Mouse (Mus musculus) midbrain, embryonic 13.5 days (tissue): ENCODE data around the gene Prdm5. TPM values are rescaled to one million over a fixed set of nuclear protein-coding genes. Genes with fewer than 3 reads are reported as not detected.

Experiments
- ATAC-seq: fragments of 200-750 bp; cut with Nextera tagmentation; 2 replicates; pipeline ENCODE4 v1.8.0; 2017; ENCODE audit warnings: mild to moderate bottlenecking, moderate TSS enrichment, moderate library complexity
- H3K27ac ChIP-seq: fragments of 300-500 bp; sonication (generic); 2 replicates; pipeline ENCODE4 v1.5.1; 2015; ENCODE audit warnings: inconsistent platforms, mild to moderate bottlenecking, moderate library complexity
- H3K27me3 ChIP-seq: fragments of 300-500 bp; sonication (generic); 2 replicates; pipeline ENCODE4 v1.6.1; 2015; ENCODE audit warnings: mild to moderate bottlenecking, inconsistent platforms
- H3K36me3 ChIP-seq: fragments of 300-500 bp; sonication (generic); 2 replicates; pipeline ENCODE4 v1.6.1; 2015; ENCODE audit warnings: mild to moderate bottlenecking, inconsistent platforms
- H3K4me1 ChIP-seq: fragments of 300-500 bp; sonication (generic); replicated peaks from 2 replicates; pipeline ENCODE4 v1.6.1; 2015; ENCODE audit warnings: inconsistent platforms
- H3K4me2 ChIP-seq: fragments of 300-500 bp; sonication (generic); replicated peaks from 2 replicates; pipeline ENCODE4 v1.6.1; 2015; ENCODE audit warnings: moderate library complexity, mild to moderate bottlenecking, inconsistent platforms
- H3K4me3 ChIP-seq: fragments of 300-500 bp; sonication (generic); replicated peaks from 2 replicates; pipeline ENCODE4 v1.5.1; 2015; ENCODE audit warnings: mild to moderate bottlenecking, inconsistent platforms
- H3K9ac ChIP-seq: fragments of 300-500 bp; sonication (generic); replicated peaks from 2 replicates; pipeline ENCODE4 v1.6.1; 2015; ENCODE audit warnings: mild to moderate bottlenecking, inconsistent platforms
- H3K9me3 ChIP-seq: fragments of 300-500 bp; sonication (generic); 2 replicates; pipeline ENCODE4 v1.6.1; 2016; ENCODE audit warnings: mild to moderate bottlenecking, inconsistent platforms
- WGBS: fragments of 180-500 bp; shearing (Covaris S2); methylation state at CpG from one replicate; pipeline ENCODE4 v1.1.7; 2015; 5-methylcytosine and 5-hydroxymethylcytosine counted together
- polyA plus RNA-seq: library from polyadenylated mRNA; unstranded; fragments of >200 nt; fragmentation: Nextera tagmentation; extraction: Ambion mirVana; gene quantifications from 2 replicates; pipeline ENCODE4 v1.2.1, GENCODE M21; 2015

The Prdm5 gene
- polyA plus RNA-seq, 1 experiment from 2014 or later: 6.8 TPM

- peaks cover 9% of the 10 kb centered on the region for H3K36me3 ChIP-seq
- H3K9me3 ChIP-seq: peaks cover 11% of the 10 kb centered on the region; the same call in 1 of the 2 replicates
- ATAC-seq: no peak
- H3K4me1 ChIP-seq: no peaks in the 10 kb centered on the region
- H3K4me3 ChIP-seq: no peak overlapping the region
- H3K9ac ChIP-seq: no peak overlapping the region
- H3K27me3 ChIP-seq: no peaks in the 10 kb centered on the region
- H3K27ac ChIP-seq: no peak overlapping the region
- no peak overlapping the region for H3K4me2 ChIP-seq
- WGBS: 92% methylated on average over 4 of the region's 4 CpGs
These were observed 55.2 kb downstream of the Prdm5 start for GRCm38 (mm10) chr6:65834013-65834412.

- Histone ChIP-seq H3K4me3 (no peak overlapping the region), H3K4me2 (no peak overlapping the region), H3K27me3 (no peaks in the 10 kb centered on the region), H3K4me1 (no peaks in the 10 kb centered on the region), H3K36me3 (no peaks in the 10 kb centered on the region), H3K9me3 (no peaks in the 10 kb centered on the region), H3K9ac (no peak overlapping the region), H3K27ac (no peak overlapping the region)
- ATAC-seq: no peak
- WGBS: 92% methylated on average over 4 of the region's 4 CpGs
These were observed 63.8 kb downstream of the Prdm5 start for GRCm38 (mm10) chr6:65842579-65842978.

GRCm38 (mm10) chr6:65849127-65849526, 70.3 kb downstream of the Prdm5 start:
- no peak overlapping the region for H3K4me3 ChIP-seq
- 67% methylated on average over 4 of the region's 4 CpGs for WGBS
- H3K4me1 ChIP-seq: no peaks in the 10 kb centered on the region
- H3K27ac ChIP-seq: no peak overlapping the region
- no peaks in the 10 kb centered on the region for H3K36me3 ChIP-seq
- ATAC-seq: 0 out of 2 replicates have a peak, but pooled peaks have one; percentile 30
- no peaks in the 10 kb centered on the region for H3K27me3 ChIP-seq
- H3K4me2 ChIP-seq: no peak overlapping the region
- no peak overlapping the region for H3K9ac ChIP-seq
- no peaks in the 10 kb centered on the region for H3K9me3 ChIP-seq

GRCm38 (mm10) chr6:65849687-65850086, 70.9 kb downstream of the Prdm5 start:
- no peak overlapping the region for H3K9ac ChIP-seq
- H3K9me3 ChIP-seq: no peaks in the 10 kb centered on the region
- no peak overlapping the region for H3K4me3 ChIP-seq
- no peak for ATAC-seq
- H3K4me2 ChIP-seq: no peak overlapping the region
- no peaks in the 10 kb centered on the region for H3K36me3 ChIP-seq
- 79% methylated on average over 3 of the region's 3 CpGs for WGBS
- no peaks in the 10 kb centered on the region for H3K27me3 ChIP-seq
- H3K27ac ChIP-seq: no peak overlapping the region
- H3K4me1 ChIP-seq: no peaks in the 10 kb centered on the region; the same call in 1 of the 2 replicates

- no peak overlapping the region for H3K9ac ChIP-seq
- no peaks in the 10 kb centered on the region for H3K9me3 ChIP-seq
- no peak for ATAC-seq
- H3K27me3 ChIP-seq: no peaks in the 10 kb centered on the region
- no peaks in the 10 kb centered on the region for H3K36me3 ChIP-seq
- no peak overlapping the region for H3K4me2 ChIP-seq
- H3K4me3 ChIP-seq: no peak overlapping the region
- no peak overlapping the region for H3K27ac ChIP-seq
- no peaks in the 10 kb centered on the region; the same call in 1 of the 2 replicates for H3K4me1 ChIP-seq
- WGBS: 92% methylated on average over 3 of the region's 3 CpGs
These were observed 71.4 kb downstream of the Prdm5 start for GRCm38 (mm10) chr6:65850221-65850620.

GRCm38 (mm10) chr6:65854020-65854419, 75.2 kb downstream of the Prdm5 start:
- no peak for ATAC-seq
- no peak overlapping the region for H3K27ac ChIP-seq
- 62% methylated on average over 3 of the region's 3 CpGs for WGBS

GRCm38 (mm10) chr6:65854585-65854984, 75.8 kb downstream of the Prdm5 start:
- ATAC-seq: no peak
- Histone ChIP-seq H3K9me3 (no peaks in the 10 kb centered on the region), H3K9ac (no peak overlapping the region), H3K4me3 (no peak overlapping the region), H3K36me3 (no peaks in the 10 kb centered on the region), H3K27ac (no peak overlapping the region), H3K27me3 (no peaks in the 10 kb centered on the region), H3K4me1 (no peaks in the 10 kb centered on the region; the same call in 1 of the 2 replicates), H3K4me2 (no peak overlapping the region)
- whole genome bisulfite sequencing: 62% methylated on average over 4 of the region's 4 CpGs

More at GRCm38 (mm10) chr6:65854020-65854419, 75.2 kb downstream of the Prdm5 start:
- no peak overlapping the region for H3K4me2 ChIP-seq
- no peaks in the 10 kb centered on the region; the same call in 1 of the 2 replicates for H3K4me1 ChIP-seq
- H3K9ac ChIP-seq: no peak overlapping the region
- H3K27me3 ChIP-seq: no peaks in the 10 kb centered on the region
- H3K9me3 ChIP-seq: no peaks in the 10 kb centered on the region
- no peak overlapping the region for H3K4me3 ChIP-seq
- no peaks in the 10 kb centered on the region for H3K36me3 ChIP-seq

GRCm38 (mm10) chr6:65860609-65861008, 81.8 kb downstream of the Prdm5 start:
- ATAC-seq: no peak
- Histone ChIP-seq H3K4me2 (no peak overlapping the region), H3K36me3 (no peaks in the 10 kb centered on the region), H3K9me3 (no peaks in the 10 kb centered on the region; the same call in 1 of the 2 replicates), H3K4me1 (peaks cover 4% of the 10 kb centered on the region), H3K27me3 (no peaks in the 10 kb centered on the region), H3K27ac (no peak overlapping the region), H3K4me3 (no peak overlapping the region), H3K9ac (no peak overlapping the region)
- 90% methylated on average over 5 of the region's 5 CpGs for WGBS

- Histone ChIP-seq H3K36me3 (no peaks in the 10 kb centered on the region), H3K4me3 (no peak overlapping the region), H3K27me3 (no peaks in the 10 kb centered on the region), H3K27ac (no peak overlapping the region), H3K9me3 (no peaks in the 10 kb centered on the region; the same call in 1 of the 2 replicates), H3K4me1 (peaks cover 4% of the 10 kb centered on the region), H3K4me2 (no peak overlapping the region), H3K9ac (no peak overlapping the region)
- no peak for ATAC-seq
- 94% methylated on average over 3 of the region's 3 CpGs for WGBS
These were observed 84.0 kb downstream of the Prdm5 start for GRCm38 (mm10) chr6:65862836-65863235.

- H3K4me2 ChIP-seq: no peak overlapping the region
- H3K27me3 ChIP-seq: no peaks in the 10 kb centered on the region
- no peaks in the 10 kb centered on the region; the same call in 1 of the 2 replicates for H3K9me3 ChIP-seq
- WGBS: 97% methylated on average over 3 of the region's 3 CpGs
- H3K4me1 ChIP-seq: peaks cover 4% of the 10 kb centered on the region
- H3K36me3 ChIP-seq: no peaks in the 10 kb centered on the region
- H3K4me3 ChIP-seq: no peak overlapping the region
- ATAC-seq: no peak
- H3K27ac ChIP-seq: no peak overlapping the region
- no peak overlapping the region for H3K9ac ChIP-seq
These were observed 85.4 kb downstream of the Prdm5 start for GRCm38 (mm10) chr6:65864233-65864632.

- no peak overlapping the region for H3K4me3 ChIP-seq
- WGBS: 84% methylated on average over 5 of the region's 5 CpGs
- H3K36me3 ChIP-seq: no peaks in the 10 kb centered on the region
These were observed 86.1 kb downstream of the Prdm5 start for GRCm38 (mm10) chr6:65864919-65865318.

GRCm38 (mm10) chr6:65865861-65866260, 87.1 kb downstream of the Prdm5 start:
- no peaks in the 10 kb centered on the region for H3K27me3 ChIP-seq
- WGBS: 91% methylated on average over 4 of the region's 4 CpGs

More at GRCm38 (mm10) chr6:65864919-65865318, 86.1 kb downstream of the Prdm5 start:
- no peaks in the 10 kb centered on the region; the same call in 1 of the 2 replicates for H3K9me3 ChIP-seq
- peaks cover 4% of the 10 kb centered on the region for H3K4me1 ChIP-seq
- no peak overlapping the region for H3K4me2 ChIP-seq
- no peaks in the 10 kb centered on the region for H3K27me3 ChIP-seq
- H3K9ac ChIP-seq: no peak overlapping the region
- H3K27ac ChIP-seq: no peak overlapping the region
- ATAC-seq: no peak

GRCm38 (mm10) chr6:65871754-65872278, 93.0 kb downstream of the Prdm5 start:
- Histone ChIP-seq H3K4me2 (no peak overlapping the region), H3K9me3 (no peaks in the 10 kb centered on the region), H3K27me3 (no peaks in the 10 kb centered on the region), H3K9ac (no peak overlapping the region), H3K4me3 (no peak overlapping the region), H3K4me1 (peaks cover 4% of the 10 kb centered on the region; the same call in 1 of the 2 replicates), H3K27ac (no peak overlapping the region), H3K36me3 (no peaks in the 10 kb centered on the region)
- ATAC-seq: no peak
- WGBS: 82% methylated on average over 6 of the region's 6 CpGs

More at GRCm38 (mm10) chr6:65865861-65866260, 87.1 kb downstream of the Prdm5 start:
- H3K9me3 ChIP-seq: no peaks in the 10 kb centered on the region; the same call in 1 of the 2 replicates
- no peak overlapping the region for H3K4me2 ChIP-seq
- H3K27ac ChIP-seq: no peak overlapping the region
- no peak overlapping the region for H3K9ac ChIP-seq
- no peak overlapping the region for H3K4me3 ChIP-seq
- no peak for ATAC-seq
- H3K4me1 ChIP-seq: no peaks in the 10 kb centered on the region
- no peaks in the 10 kb centered on the region for H3K36me3 ChIP-seq
